Mouse (Mus musculus): Measurements from ENCODE around the gene Cebpg.
A peak's percentile ranks its signal among the peaks of the same experiment; 100 is the strongest.

Cebpg gene

GRCm38 (mm10) chr7:35056436-35056864, at the start of gene Cebpg:
Gene Cebpg, minus strand, starts transcription at chr7:35056573.
- peak; percentile 80 for DNase-seq (ENCODE audit: low read depth)

GRCm38 (mm10) chr7:35099528-35099927, 43.2 kb upstream of the Cebpg start:
- no peak for DNase-seq (ENCODE audit: low read depth)

GRCm38 (mm10) chr7:35098777-35099176, 42.4 kb upstream of the Cebpg start:
- no peak for DNase-seq (ENCODE audit: low read depth)

GRCm38 (mm10) chr7:35094975-35095678, 38.8 kb upstream of the Cebpg start:
- no peak for DNase-seq (ENCODE audit: low read depth)

- no peak for DNase-seq (ENCODE audit: low read depth)
Observed at GRCm38 (mm10) chr7:35090550-35090949, 34.2 kb upstream of the Cebpg start.

GRCm38 (mm10) chr7:35086271-35086861, 30.0 kb upstream of the Cebpg start:
- DNase-seq (ENCODE audit: low read depth), result no peak

- DNase-seq (ENCODE audit: low read depth), result no peak
Observed at GRCm38 (mm10) chr7:35084565-35085360, 28.4 kb upstream of the Cebpg start.

- no peak for DNase-seq (ENCODE audit: low read depth)
Observed at GRCm38 (mm10) chr7:35081406-35082104, 25.2 kb upstream of the Cebpg start.

- DNase-seq (ENCODE audit: low read depth), result no peak
Observed at GRCm38 (mm10) chr7:35080843-35081338, 24.5 kb upstream of the Cebpg start.

GRCm38 (mm10) chr7:35076645-35077044, 20.3 kb upstream of the Cebpg start:
- DNase-seq (ENCODE audit: low read depth), result no peak

GRCm38 (mm10) chr7:35066640-35067212, 10.4 kb upstream of the Cebpg start:
- no peak for DNase-seq (ENCODE audit: low read depth)

GRCm38 (mm10) chr7:35065958-35066357, 9.6 kb upstream of the Cebpg start:
- DNase-seq (ENCODE audit: low read depth), result no peak

- no peak for DNase-seq (ENCODE audit: low read depth)
Observed at GRCm38 (mm10) chr7:35064286-35065258, 8.2 kb upstream of the Cebpg start.

- DNase-seq (ENCODE audit: low read depth), result no peak
Observed at GRCm38 (mm10) chr7:35059467-35059866, 3.1 kb upstream of the Cebpg start.

- no peak for DNase-seq (ENCODE audit: low read depth)
Observed at GRCm38 (mm10) chr7:35058329-35058728, 2.0 kb upstream of the Cebpg start.

- no peak for DNase-seq (ENCODE audit: low read depth)
Observed at GRCm38 (mm10) chr7:35057569-35057968, 1.2 kb upstream of the Cebpg start.

- peak; percentile 15 for DNase-seq (ENCODE audit: low read depth)
Observed at GRCm38 (mm10) chr7:35056999-35057398, 626 bp upstream of the Cebpg start.

- peak; percentile 16 for DNase-seq (ENCODE audit: low read depth)
Observed at GRCm38 (mm10) chr7:35055619-35056435, 546 bp downstream of the Cebpg start.

- no peak for DNase-seq (ENCODE audit: low read depth)
Observed at GRCm38 (mm10) chr7:35054977-35055618, 1.3 kb downstream of the Cebpg start.
